Mouse (Mus musculus) forebrain, embryonic 16.5 days (tissue): ENCODE results near the gene Tle3. TPM values are rescaled to one million over a fixed set of nuclear protein-coding genes. Genes with fewer than 3 reads are reported as not detected.

Source experiments
- ATAC-seq: fragments of 200-750 bp; cut with Nextera tagmentation; 2 replicates; pipeline ENCODE4 v1.8.0; 2017; ENCODE audit warnings: mild to moderate bottlenecking, moderate library complexity
- H3K27ac ChIP-seq: fragments of 300-500 bp; sonication (generic); 2 replicates; pipeline ENCODE4 v1.5.1; 2014; ENCODE audit warnings: low read length, control low read depth
- H3K27me3 ChIP-seq: fragments of 300-500 bp; sonication (generic); replicated peaks from 2 replicates; pipeline ENCODE4 v1.6.1; 2014; ENCODE audit warnings: low read length; ENCODE audit not compliant: control insufficient read depth, insufficient read depth
- H3K36me3 ChIP-seq: fragments of 300-500 bp; sonication (generic); 2 replicates; pipeline ENCODE4 v1.6.1; 2014; ENCODE audit not compliant: control insufficient read depth, insufficient read depth
- H3K4me1 ChIP-seq: fragments of 300-500 bp; sonication (generic); replicated peaks from 2 replicates; pipeline ENCODE4 v1.6.1; 2014; ENCODE audit warnings: low read length; ENCODE audit not compliant: control insufficient read depth, insufficient read depth
- H3K4me2 ChIP-seq: fragments of 300-500 bp; sonication (generic); 2 replicates; pipeline ENCODE4 v1.6.1; 2014; ENCODE audit warnings: mild to moderate bottlenecking, low read length, control low read depth
- H3K4me3 ChIP-seq: fragments of 300-500 bp; sonication (generic); replicated peaks from 2 replicates; pipeline ENCODE4 v1.5.1; 2014; ENCODE audit warnings: mild to moderate bottlenecking, low read length, control low read depth
- H3K9ac ChIP-seq: fragments of 300-500 bp; sonication (generic); replicated peaks from 2 replicates; pipeline ENCODE4 v1.6.1; 2014; ENCODE audit warnings: low read depth, low read length, control low read depth
- H3K9me3 ChIP-seq: fragments of 300-500 bp; sonication (generic); 2 replicates; pipeline ENCODE4 v1.6.1; 2016; ENCODE audit warnings: low read length; ENCODE audit not compliant: control insufficient read depth
- WGBS: fragments of 180-500 bp; shearing (Covaris S2); extraction: QIAGEN DNeasy Blood & Tissue Kit; methylation state at CpG from one replicate; pipeline ENCODE4 v1.1.7; 2014; 5-methylcytosine and 5-hydroxymethylcytosine counted together
- polyA plus RNA-seq: library from polyadenylated mRNA; unstranded; fragments of >200 nt; fragmentation: Nextera tagmentation; extraction: Ambion mirVana; gene quantifications from 2 replicates; pipeline ENCODE4 v1.2.1, GENCODE M21; 2015

Gene Tle3
- polyA plus RNA-seq, 1 experiment from 2014 or later, result 36.8 TPM

DNA sequence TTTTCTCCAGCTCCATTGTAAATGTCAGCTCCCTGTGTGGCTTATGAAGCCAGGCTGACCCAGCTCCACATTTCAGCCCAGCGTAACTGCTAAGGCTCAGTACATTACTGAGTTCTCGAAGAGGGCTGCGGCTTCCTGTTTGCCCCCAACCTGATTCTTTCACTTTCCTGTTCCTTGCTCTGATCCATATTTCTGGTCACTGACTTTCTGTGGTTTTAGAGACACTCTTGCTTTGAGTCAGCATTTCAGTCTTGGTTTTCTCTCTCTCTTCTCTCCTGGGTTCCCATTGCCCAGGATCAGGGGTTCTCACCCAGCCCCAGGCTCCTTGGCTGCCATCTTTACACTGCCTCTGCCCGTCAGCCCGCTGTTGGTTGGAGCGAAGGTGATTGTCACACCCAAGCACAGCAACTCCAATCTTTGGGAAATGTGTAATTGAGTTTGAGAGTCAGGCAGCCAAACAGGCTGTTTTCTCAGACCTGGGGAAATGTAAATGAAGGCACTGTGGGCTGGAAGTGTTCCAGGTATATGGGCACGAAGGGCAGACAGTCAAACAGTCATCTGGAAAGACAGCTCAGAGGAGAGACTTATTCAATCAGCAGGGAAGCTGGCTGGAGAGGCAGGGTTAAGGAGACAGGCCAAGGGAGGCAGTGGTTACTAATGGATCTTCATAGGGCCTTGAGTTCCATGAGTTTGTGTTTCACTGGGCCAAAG lies 39.8 kb upstream of the Tle3 start:
- ATAC-seq, result no peak
- H3K9ac ChIP-seq, result no peak overlapping the region
- no peaks in the 10 kb centered on the region for H3K36me3 ChIP-seq
- peaks cover 6% of the 10 kb centered on the region; the same call in 1 of the 2 replicates for H3K4me1 ChIP-seq
- no peak overlapping the region for H3K4me3 ChIP-seq
- H3K27ac ChIP-seq, result no peak overlapping the region
- no peaks in the 10 kb centered on the region for H3K27me3 ChIP-seq
- H3K9me3 ChIP-seq, result no peaks in the 10 kb centered on the region
- WGBS, result 81% methylated on average over 7 of the region's 7 CpGs
- no peak overlapping the region for H3K4me2 ChIP-seq

DNA sequence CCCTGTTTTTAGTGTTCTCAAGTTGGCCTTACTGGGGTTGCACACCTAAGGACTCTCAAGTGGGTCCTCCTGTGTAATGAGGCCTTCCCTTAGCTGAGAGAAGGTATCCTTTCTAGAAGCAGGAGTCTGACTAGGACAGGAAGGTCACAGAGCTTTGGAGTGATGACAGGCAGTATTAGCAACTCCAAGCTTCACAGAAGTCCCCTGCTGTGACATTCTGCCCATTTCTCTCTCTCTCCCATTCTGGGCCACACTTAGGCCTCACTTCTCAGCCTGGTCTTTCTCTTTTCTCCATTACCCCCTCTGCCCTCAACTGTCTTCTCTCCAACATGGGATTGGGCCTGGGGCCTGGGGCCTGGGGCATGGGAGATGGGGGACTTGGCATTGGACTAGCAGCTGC lies 36.0 kb upstream of the Tle3 start:
- Histone ChIP-seq H3K27me3 (0 out of 2 replicates have a peak, but pooled peaks cover 2% of the 10 kb centered on the region), H3K4me3 (no peak overlapping the region), H3K9me3 (no peaks in the 10 kb centered on the region), H3K4me2 (no peak overlapping the region), H3K4me1 (peaks cover 9% of the 10 kb centered on the region; the same call in 1 of the 2 replicates), H3K36me3 (no peaks in the 10 kb centered on the region), H3K27ac (no peak overlapping the region), H3K9ac (no peak overlapping the region)
- no peak for ATAC-seq

DNA sequence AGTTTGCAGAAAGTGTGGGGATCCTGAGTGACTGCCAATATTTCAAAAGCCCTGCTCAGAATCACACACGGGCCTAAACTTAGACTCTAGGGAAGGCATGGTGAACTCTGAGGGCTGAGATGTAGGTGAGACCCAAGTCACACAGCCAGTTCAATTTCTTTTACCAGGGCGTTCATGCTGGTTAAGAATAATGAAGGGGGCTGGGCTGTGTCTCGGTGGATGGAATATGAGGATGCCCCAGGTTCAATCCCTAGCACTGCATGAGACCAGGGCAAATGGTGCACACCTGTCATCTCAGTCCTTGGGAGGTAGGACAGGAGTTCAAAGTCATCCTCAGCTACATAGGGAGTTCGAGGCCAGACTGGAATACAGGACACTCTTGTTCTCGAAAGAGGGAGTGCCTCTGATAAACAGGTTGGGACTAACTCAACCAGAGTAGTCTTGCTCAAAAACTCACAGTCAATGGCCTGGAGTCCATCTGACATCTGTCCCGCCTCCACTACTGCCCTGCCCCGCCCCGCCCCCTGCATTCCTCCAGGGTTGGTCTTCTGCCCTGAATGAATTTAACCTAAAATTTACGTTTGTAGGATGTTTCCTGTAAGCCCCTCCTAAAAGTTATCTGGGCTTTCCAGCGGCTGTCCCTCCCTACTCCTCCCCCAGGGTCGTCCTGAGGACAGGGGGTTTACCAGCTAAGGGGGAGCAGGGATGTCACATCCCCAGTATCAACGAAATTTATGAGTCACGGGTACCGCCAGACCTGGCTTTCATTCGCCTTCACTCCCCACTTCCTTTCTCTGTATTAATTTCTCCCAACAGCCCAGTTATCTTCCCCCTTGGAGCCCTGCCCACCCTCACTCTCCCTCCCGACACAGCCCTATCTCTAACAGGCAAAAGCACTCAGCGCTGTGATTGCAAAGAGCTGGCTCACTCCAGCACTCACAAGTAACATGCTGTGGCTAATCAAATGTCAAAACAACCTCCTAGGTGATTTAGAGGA lies 35.3 kb upstream of the Tle3 start:
- ATAC-seq, result no peak

DNA sequence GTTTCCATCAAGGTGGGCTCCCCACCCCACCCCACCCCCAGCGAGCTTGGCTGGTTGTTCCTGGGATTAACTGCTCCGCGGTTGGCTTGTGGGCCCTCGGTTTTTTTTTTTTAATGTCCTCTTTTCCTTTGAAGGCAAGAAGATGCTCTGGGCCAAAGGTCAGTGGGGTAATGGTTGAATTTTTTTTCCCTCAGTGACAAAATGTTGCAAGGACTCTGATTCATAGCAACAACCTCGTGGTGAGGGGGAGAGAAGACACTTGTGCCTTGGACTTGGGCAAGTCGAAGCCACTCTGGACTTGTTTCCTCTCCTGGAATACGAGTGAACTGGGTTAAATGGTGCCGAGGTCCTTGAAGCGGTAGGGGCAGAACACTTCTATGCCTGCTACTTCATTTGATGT lies 34.5 kb upstream of the Tle3 start:
- H3K4me2 ChIP-seq, result no peak overlapping the region
- no peaks in the 10 kb centered on the region for H3K36me3 ChIP-seq
- ATAC-seq, result no peak
- 0 out of 2 replicates have a peak, but pooled peaks cover 2% of the 10 kb centered on the region for H3K27me3 ChIP-seq
- H3K4me1 ChIP-seq, result peaks cover 9% of the 10 kb centered on the region; the same call in 1 of the 2 replicates
- H3K9me3 ChIP-seq, result no peaks in the 10 kb centered on the region
- 28% methylated on average over 9 of the region's 9 CpGs for WGBS
- H3K9ac ChIP-seq, result no peak overlapping the region
- H3K4me3 ChIP-seq, result no peak overlapping the region
- H3K27ac ChIP-seq, result no peak overlapping the region

More for the DNA sequence above, 35.3 kb upstream of the Tle3 start:
- no peaks in the 10 kb centered on the region for H3K36me3 ChIP-seq
- H3K4me2 ChIP-seq, result no peak overlapping the region
- peaks cover 9% of the 10 kb centered on the region; the same call in 1 of the 2 replicates for H3K4me1 ChIP-seq
- no peak overlapping the region for H3K9ac ChIP-seq
- WGBS, result 50% methylated on average over 17 of the region's 17 CpGs
- H3K27ac ChIP-seq, result no peak overlapping the region
- H3K9me3 ChIP-seq, result no peaks in the 10 kb centered on the region
- H3K27me3 ChIP-seq, result 0 out of 2 replicates have a peak, but pooled peaks cover 2% of the 10 kb centered on the region
- no peak overlapping the region for H3K4me3 ChIP-seq

DNA sequence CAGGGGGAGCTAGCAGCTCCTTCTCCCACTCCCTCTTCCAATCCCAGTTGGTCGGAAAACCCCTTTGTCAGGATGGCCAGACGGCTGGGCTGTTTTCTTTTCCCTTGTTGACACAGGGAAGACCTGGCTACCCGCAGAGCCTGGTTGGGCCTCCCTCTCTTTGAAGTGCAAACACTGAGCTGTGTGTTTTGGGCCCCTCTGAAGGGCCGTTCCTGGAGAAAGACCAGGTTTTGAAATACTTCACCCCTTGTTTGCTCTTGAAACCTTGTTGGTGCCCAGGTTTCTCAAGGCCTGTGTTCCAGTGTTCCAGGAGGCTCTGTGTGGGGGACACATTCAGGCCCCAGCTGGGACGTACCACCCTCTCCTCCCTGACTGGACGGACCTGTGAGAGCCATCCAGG lies 32.9 kb upstream of the Tle3 start:
- no peak overlapping the region for H3K27ac ChIP-seq
- WGBS, result 43% methylated on average over 6 of the region's 6 CpGs
- ATAC-seq, result no peak

DNA sequence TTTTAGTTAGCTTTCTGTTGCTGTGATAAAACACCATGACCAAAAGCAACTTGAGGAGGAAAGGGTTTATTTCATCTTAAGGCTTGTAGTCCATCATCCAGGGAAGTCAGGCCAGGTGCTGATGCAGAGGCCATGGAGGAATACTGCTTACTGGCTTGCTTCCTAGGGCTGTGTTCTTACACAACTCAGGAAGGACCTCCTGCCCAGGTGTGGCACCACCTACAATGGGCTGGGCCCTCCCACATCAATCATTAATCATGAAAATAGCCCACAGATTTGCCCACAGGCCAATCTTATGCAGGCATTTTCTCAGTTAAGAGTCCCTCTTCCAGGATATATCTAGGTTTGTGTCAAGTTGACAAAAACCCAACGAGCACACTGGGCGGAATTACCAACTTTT lies 31.8 kb upstream of the Tle3 start:
- ATAC-seq, result no peak
- WGBS, result 95% methylated on average over 2 of the region's 2 CpGs
- 0 out of 2 replicates have a peak, but pooled peaks cover 2% of the 10 kb centered on the region for H3K27me3 ChIP-seq
- H3K9me3 ChIP-seq, result no peaks in the 10 kb centered on the region
- H3K27ac ChIP-seq, result no peak overlapping the region
- no peak overlapping the region for H3K4me2 ChIP-seq
- H3K9ac ChIP-seq, result no peak overlapping the region
- no peak overlapping the region for H3K4me3 ChIP-seq
- H3K4me1 ChIP-seq, result peaks cover 9% of the 10 kb centered on the region; the same call in 1 of the 2 replicates
- no peaks in the 10 kb centered on the region for H3K36me3 ChIP-seq

More for the DNA sequence above, 32.9 kb upstream of the Tle3 start:
- Histone ChIP-seq H3K4me2 (no peak overlapping the region), H3K4me1 (peaks cover 9% of the 10 kb centered on the region; the same call in 1 of the 2 replicates), H3K4me3 (no peak overlapping the region), H3K9ac (no peak overlapping the region), H3K36me3 (no peaks in the 10 kb centered on the region), H3K27me3 (0 out of 2 replicates have a peak, but pooled peaks cover 2% of the 10 kb centered on the region), H3K9me3 (no peaks in the 10 kb centered on the region)

DNA sequence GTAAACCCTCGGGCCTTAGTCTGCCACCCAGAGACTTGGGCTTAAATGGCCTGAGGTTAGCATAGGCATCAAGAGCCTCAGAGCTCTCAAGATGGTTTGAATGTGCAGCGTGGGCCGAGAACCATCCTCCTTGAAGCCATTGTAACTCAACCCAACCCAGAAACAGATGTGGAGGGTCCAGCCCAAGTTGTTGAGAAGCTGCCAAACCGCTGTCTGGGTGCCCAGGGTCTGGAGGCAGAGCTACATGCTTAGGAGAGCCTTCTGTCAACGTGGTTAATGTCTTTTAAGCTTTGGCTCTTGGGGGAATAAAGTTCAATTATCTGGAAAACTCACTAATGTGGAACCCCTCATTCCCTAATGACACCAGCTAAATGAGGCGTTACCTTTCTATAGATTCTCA lies 29.9 kb upstream of the Tle3 start:
- Histone ChIP-seq H3K4me2 (no peak overlapping the region), H3K27me3 (0 out of 2 replicates have a peak, but pooled peaks cover 2% of the 10 kb centered on the region), H3K4me3 (no peak overlapping the region), H3K9ac (no peak overlapping the region), H3K27ac (no peak overlapping the region), H3K4me1 (peaks cover 4% of the 10 kb centered on the region; the same call in 1 of the 2 replicates), H3K9me3 (no peaks in the 10 kb centered on the region), H3K36me3 (no peaks in the 10 kb centered on the region)
- 61% methylated on average over 6 of the region's 6 CpGs for WGBS
- ATAC-seq, result no peak

DNA sequence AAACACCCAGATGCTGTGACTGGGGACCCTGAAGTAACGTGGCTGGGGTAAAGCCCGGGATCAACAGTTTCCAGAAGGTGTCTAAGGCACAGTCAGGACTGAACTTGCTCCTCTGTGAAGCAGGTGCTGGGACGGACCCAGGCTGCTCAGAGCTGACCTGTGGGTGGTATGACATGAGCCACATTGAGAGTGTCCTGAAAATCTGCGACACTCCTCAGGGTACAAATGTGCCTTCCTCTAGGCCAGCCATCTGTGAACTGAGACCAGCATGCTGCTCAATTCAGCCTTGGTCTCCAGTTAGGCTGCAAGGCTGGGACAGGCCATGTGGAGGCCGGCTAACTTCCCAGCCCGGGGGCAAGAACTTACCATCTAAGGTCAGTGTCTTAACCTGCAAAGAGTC lies 27.5 kb upstream of the Tle3 start:
- Histone ChIP-seq H3K27ac (no peak overlapping the region), H3K36me3 (no peaks in the 10 kb centered on the region), H3K4me1 (peaks cover 15% of the 10 kb centered on the region), H3K4me3 (no peak overlapping the region), H3K4me2 (no peak overlapping the region), H3K27me3 (no peaks in the 10 kb centered on the region), H3K9ac (no peak overlapping the region), H3K9me3 (no peaks in the 10 kb centered on the region)
- 70% methylated on average over 6 of the region's 6 CpGs for WGBS
- ATAC-seq, result no peak

DNA sequence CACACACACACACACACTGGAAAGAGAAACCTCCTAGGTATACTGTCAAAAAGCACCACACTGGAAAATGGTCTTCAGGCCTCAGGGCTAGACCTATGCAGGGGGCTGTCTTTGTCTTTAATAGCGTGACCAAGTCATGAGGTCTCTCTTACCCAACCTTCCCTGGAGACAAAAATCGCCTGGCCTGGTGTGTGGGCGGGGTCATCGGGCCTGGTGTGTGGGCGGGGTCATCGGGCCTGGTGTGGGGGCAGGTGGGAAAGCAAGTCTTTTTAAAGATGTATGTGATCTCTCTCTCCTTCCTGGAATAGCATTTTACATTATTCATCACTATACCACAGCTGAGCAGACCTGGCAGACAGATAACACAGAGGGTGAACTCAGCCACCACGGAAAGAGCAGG lies 25.2 kb upstream of the Tle3 start:
- H3K4me2 ChIP-seq, result no peak overlapping the region
- H3K9me3 ChIP-seq, result no peaks in the 10 kb centered on the region
- ATAC-seq, result no peak
- H3K4me3 ChIP-seq, result no peak overlapping the region
- 50% methylated on average over 7 of the region's 7 CpGs for WGBS
- no peaks in the 10 kb centered on the region for H3K36me3 ChIP-seq
- no peaks in the 10 kb centered on the region for H3K27me3 ChIP-seq
- H3K9ac ChIP-seq, result no peak overlapping the region
- peaks cover 15% of the 10 kb centered on the region for H3K4me1 ChIP-seq
- no peak overlapping the region for H3K27ac ChIP-seq
